Mouse (Mus musculus) stomach, embryonic 16.5 days (tissue): Measurements from ENCODE around the gene Hnrnpf. TPM values are rescaled to one million over a fixed set of nuclear protein-coding genes. Genes with fewer than 3 reads are reported as not detected.

Experiments
- microRNA-seq: library from miRNA; unstranded; fragments of <30 nt; microRNA quantifications from one replicate; pipeline ENCODE4, GENCODE M21; 2016
- polyA plus RNA-seq: library from polyadenylated mRNA; unstranded; fragments of >200 nt; fragmentation: Nextera tagmentation; extraction: Ambion mirVana; gene quantifications from 2 replicates; pipeline ENCODE4 v1.2.1, GENCODE M21; 2015

Gene Hnrnpf
- polyA plus RNA-seq, 1 experiment from 2014 or later: 688 TPM

Small RNA genes lying within 50 kb of the gene (microRNA-seq; reads per million reads assigned to microRNA genes)
- gene Gm25535: not detected

Other genes starting within 250 kb of the Hnrnpf start
- gene Zfp637, start 59.1 kb upstream of the Hnrnpf start, polyA plus RNA-seq: 86.2 and 92.3 TPM in 2 replicates
- gene Zfp239, start 38.2 kb upstream of the Hnrnpf start, polyA plus RNA-seq: 4.8 and 6.0 TPM in 2 replicates
- 2.4 and 4.2 TPM in 2 replicates for gene Fxyd4, start 37.4 kb downstream of the Hnrnpf start, polyA plus RNA-seq
- gene Rasgef1a, start 111.1 kb downstream of the Hnrnpf start, polyA plus RNA-seq: 0.39 and 0.72 TPM in 2 replicates
- 16.0 and 16.8 TPM in 2 replicates for gene Csgalnact2, start 238.8 kb downstream of the Hnrnpf start, polyA plus RNA-seq